Mouse (Mus musculus): ENCODE data around the gene Ttc39b. TPM values are rescaled to one million over a fixed set of nuclear protein-coding genes. Genes with fewer than 3 reads are reported as not detected.

Ttc39b gene
- polyA plus RNA-seq, 1 experiment from 2014 or later: 2.9 TPM

GRCm38 (mm10) chr4:83183288-83183930 is 140.6 kb downstream of the Ttc39b start:
- H3K9me3 ChIP-seq (replicated peaks; ENCODE audit: control insufficient read depth, low read length): no peaks in the 10 kb centered on the region
- WGBS (ENCODE audit: insufficient replicate concordance): 40% methylated on average over 9 of the region's 9 CpGs
- H3K27me3 ChIP-seq (ENCODE audit: control insufficient read depth, insufficient read depth, low read length): no peaks in the 10 kb centered on the region
- no peak overlapping the region for H3K4me3 ChIP-seq (ENCODE audit: low read depth, low read length)
- no peak overlapping the region for H3K4me2 ChIP-seq
- H3K9ac ChIP-seq (ENCODE audit: low read depth, low read length): no peak overlapping the region
- no peaks in the 10 kb centered on the region for H3K36me3 ChIP-seq (ENCODE audit: control insufficient read depth, insufficient read depth, low read length)
- no peaks in the 10 kb centered on the region for H3K4me1 ChIP-seq (ENCODE audit: control insufficient read depth, insufficient read depth, low read length)
- ATAC-seq (replicated peaks; ENCODE audit: insufficient number of reproducible peaks, low FRiP score, low TSS enrichment): no peak
- no peak overlapping the region for H3K27ac ChIP-seq (ENCODE audit: low read depth, low read length)

DNA sequence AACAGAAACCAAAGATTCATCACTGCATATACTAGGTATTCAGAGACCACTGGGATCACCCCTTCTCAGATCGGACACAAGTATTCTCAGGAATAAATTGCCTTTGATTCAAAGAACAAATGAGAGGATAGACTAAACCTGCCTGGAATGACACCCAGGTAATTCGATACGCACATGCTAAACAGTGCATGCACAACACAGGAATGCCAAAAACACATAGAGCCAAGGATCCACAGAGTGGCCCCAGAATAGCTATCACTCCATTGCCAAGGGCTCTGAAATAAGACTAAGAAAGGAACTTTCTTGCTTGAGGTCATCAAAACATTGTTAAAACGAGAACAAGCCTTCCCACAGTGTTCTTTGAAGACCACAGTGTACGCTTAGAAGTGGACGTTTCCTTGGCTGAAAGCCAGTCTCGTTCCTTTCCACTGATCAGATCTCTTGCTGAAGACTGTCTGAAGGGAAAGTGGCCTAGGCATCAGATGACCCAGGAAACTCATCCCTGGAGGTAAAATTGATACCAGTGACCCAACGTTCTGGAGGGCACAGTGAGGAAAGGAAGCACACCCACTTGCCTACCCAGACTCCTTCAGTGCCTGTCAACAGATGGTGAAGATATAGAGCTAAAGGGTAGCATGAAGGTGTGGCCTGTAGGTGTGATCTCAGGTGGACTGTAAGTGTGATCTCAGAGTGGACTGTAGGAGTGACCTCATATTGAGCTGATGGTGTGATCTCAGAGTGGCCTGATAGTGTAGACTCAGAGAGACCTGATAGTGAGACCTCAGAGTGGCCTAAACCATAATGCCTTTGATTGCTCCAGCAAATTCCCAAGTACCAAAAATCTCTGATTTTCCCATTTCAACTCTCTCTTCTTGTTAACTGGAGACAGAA is 141.6 kb downstream of the Ttc39b start:
- Histone ChIP-seq H3K4me1 (ENCODE audit: control insufficient read depth, insufficient read depth, low read length) (no peaks in the 10 kb centered on the region), H3K4me2 (no peak overlapping the region), H3K27ac (ENCODE audit: low read depth, low read length) (no peak overlapping the region), H3K36me3 (ENCODE audit: control insufficient read depth, insufficient read depth, low read length) (no peaks in the 10 kb centered on the region), H3K9me3 (replicated peaks; ENCODE audit: control insufficient read depth, low read length) (no peaks in the 10 kb centered on the region), H3K4me3 (ENCODE audit: low read depth, low read length) (no peak overlapping the region), H3K9ac (ENCODE audit: low read depth, low read length) (no peak overlapping the region), H3K27me3 (ENCODE audit: control insufficient read depth, insufficient read depth, low read length) (no peaks in the 10 kb centered on the region)
- WGBS (ENCODE audit: insufficient replicate concordance): 60% methylated on average over 8 of the region's 8 CpGs
- no peak for ATAC-seq (replicated peaks; ENCODE audit: insufficient number of reproducible peaks, low FRiP score, low TSS enrichment)

DNA sequence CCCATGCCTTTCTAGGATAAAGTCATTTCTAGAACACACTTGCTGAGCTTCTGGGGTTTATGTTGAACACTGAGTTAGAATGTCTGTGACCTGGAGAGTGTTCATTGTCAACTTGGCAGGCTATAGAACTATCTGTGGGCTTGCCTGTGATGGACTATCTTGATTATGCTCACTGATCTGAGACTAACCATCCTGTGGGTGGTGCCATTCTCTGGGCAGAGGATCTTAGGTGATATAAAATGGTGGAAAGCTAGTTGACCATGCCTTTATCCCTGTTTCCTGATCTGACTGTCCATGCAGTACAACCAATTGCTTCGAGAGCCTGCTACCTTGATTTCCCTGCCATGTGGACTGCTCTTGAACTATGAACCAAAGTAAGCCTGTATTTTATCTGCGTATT is 146.6 kb downstream of the Ttc39b start:
- Histone ChIP-seq H3K4me3 (ENCODE audit: low read depth, low read length) (no peak overlapping the region), H3K4me1 (ENCODE audit: control insufficient read depth, insufficient read depth, low read length) (0 out of 2 replicates have a peak, but pooled peaks cover 4% of the 10 kb centered on the region), H3K4me2 (no peak overlapping the region), H3K36me3 (ENCODE audit: control insufficient read depth, insufficient read depth, low read length) (no peaks in the 10 kb centered on the region), H3K9me3 (replicated peaks; ENCODE audit: control insufficient read depth, low read length) (no peaks in the 10 kb centered on the region), H3K9ac (ENCODE audit: low read depth, low read length) (no peak overlapping the region), H3K27me3 (ENCODE audit: control insufficient read depth, insufficient read depth, low read length) (no peaks in the 10 kb centered on the region), H3K27ac (ENCODE audit: low read depth, low read length) (no peak overlapping the region)
- no peak for ATAC-seq (replicated peaks; ENCODE audit: insufficient number of reproducible peaks, low FRiP score, low TSS enrichment)
- 87% methylated on average over 2 of the region's 2 CpGs for WGBS (ENCODE audit: insufficient replicate concordance)

GRCm38 (mm10) chr4:83174946-83175345 is 149.1 kb downstream of the Ttc39b start:
- no peak overlapping the region for H3K4me3 ChIP-seq (ENCODE audit: low read depth, low read length)
- H3K27me3 ChIP-seq (ENCODE audit: control insufficient read depth, insufficient read depth, low read length): no peaks in the 10 kb centered on the region
- WGBS (ENCODE audit: insufficient replicate concordance): 63% methylated on average over 8 of the region's 8 CpGs
- H3K27ac ChIP-seq (ENCODE audit: low read depth, low read length): no peak overlapping the region
- no peaks in the 10 kb centered on the region for H3K9me3 ChIP-seq (replicated peaks; ENCODE audit: control insufficient read depth, low read length)
- no peak overlapping the region for H3K9ac ChIP-seq (ENCODE audit: low read depth, low read length)
- H3K4me2 ChIP-seq: no peak overlapping the region
- ATAC-seq (replicated peaks; ENCODE audit: insufficient number of reproducible peaks, low FRiP score, low TSS enrichment): no peak
- H3K4me1 ChIP-seq (ENCODE audit: control insufficient read depth, insufficient read depth, low read length): 0 out of 2 replicates have a peak, but pooled peaks cover 4% of the 10 kb centered on the region
- no peaks in the 10 kb centered on the region for H3K36me3 ChIP-seq (ENCODE audit: control insufficient read depth, insufficient read depth, low read length)

DNA sequence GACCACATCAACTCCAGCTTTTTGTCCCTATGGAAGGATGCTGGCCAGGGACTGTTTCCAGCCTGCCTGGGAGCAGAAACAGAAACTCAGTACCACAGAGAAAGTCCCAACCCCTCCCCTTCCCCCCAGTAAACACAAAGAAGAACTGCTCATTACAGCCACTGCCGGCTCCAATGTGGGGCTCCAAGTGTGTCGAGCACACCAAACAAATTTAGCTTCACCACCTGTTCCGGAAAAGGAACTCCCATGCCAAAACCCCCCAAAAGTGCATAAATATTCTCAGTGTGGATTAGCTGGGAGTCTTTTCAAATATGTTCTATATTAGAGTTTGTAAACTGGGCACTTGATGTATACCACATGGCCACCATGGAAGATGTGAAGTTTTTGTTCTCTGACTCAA is 151.8 kb downstream of the Ttc39b start:
- Histone ChIP-seq H3K9me3 (replicated peaks; ENCODE audit: control insufficient read depth, low read length) (no peaks in the 10 kb centered on the region), H3K27ac (ENCODE audit: low read depth, low read length) (no peak overlapping the region), H3K4me1 (ENCODE audit: control insufficient read depth, insufficient read depth, low read length) (0 out of 2 replicates have a peak, but pooled peaks cover 4% of the 10 kb centered on the region), H3K27me3 (ENCODE audit: control insufficient read depth, insufficient read depth, low read length) (no peaks in the 10 kb centered on the region), H3K4me3 (ENCODE audit: low read depth, low read length) (no peak overlapping the region), H3K9ac (ENCODE audit: low read depth, low read length) (no peak overlapping the region), H3K4me2 (no peak overlapping the region), H3K36me3 (ENCODE audit: control insufficient read depth, insufficient read depth, low read length) (no peaks in the 10 kb centered on the region)
- WGBS (ENCODE audit: insufficient replicate concordance): 76% methylated on average over 3 of the region's 3 CpGs
- ATAC-seq (replicated peaks; ENCODE audit: insufficient number of reproducible peaks, low FRiP score, low TSS enrichment): no peak

DNA sequence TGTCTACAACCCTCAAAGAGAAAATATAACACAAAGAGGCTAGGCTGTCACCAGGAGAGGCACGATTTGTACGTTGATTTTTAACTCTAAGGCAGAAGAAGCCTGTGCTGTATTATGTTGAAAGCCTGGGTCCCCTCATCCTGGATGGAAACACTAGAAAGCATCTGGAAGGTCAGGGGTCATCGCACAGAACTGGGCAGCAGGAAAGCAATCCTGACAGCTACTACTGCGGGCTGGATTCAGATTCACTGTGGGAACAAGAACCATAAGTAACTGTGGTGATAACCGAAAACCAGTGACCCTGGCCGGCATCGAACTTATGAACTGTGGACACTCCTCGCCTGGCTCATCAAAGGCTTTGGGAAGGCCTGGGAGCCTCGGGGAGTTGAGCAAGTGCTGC is 153.3 kb downstream of the Ttc39b start:
- Histone ChIP-seq H3K9ac (ENCODE audit: low read depth, low read length) (no peak overlapping the region), H3K27ac (ENCODE audit: low read depth, low read length) (no peak overlapping the region), H3K4me3 (ENCODE audit: low read depth, low read length) (no peak overlapping the region), H3K4me1 (ENCODE audit: control insufficient read depth, insufficient read depth, low read length) (0 out of 2 replicates have a peak, but pooled peaks cover 4% of the 10 kb centered on the region), H3K36me3 (ENCODE audit: control insufficient read depth, insufficient read depth, low read length) (no peaks in the 10 kb centered on the region), H3K27me3 (ENCODE audit: control insufficient read depth, insufficient read depth, low read length) (no peaks in the 10 kb centered on the region), H3K4me2 (no peak overlapping the region), H3K9me3 (replicated peaks; ENCODE audit: control insufficient read depth, low read length) (no peaks in the 10 kb centered on the region)
- 59% methylated on average over 9 of the region's 9 CpGs for WGBS (ENCODE audit: insufficient replicate concordance)
- ATAC-seq (replicated peaks; ENCODE audit: insufficient number of reproducible peaks, low FRiP score, low TSS enrichment): no peak

Other genes starting within 250 kb of the Ttc39b start
- gene Snapc3, start 93.5 kb upstream of the Ttc39b start, polyA plus RNA-seq (2014; fragmentation: Nextera tagmentation; extraction: Ambion mirVana): 33.2 and 37.7 TPM in 2 replicates
- gene Psip1, start 162.2 kb upstream of the Ttc39b start, polyA plus RNA-seq (2014; fragmentation: Nextera tagmentation; extraction: Ambion mirVana): 111 and 115 TPM in 2 replicates
- gene Ccdc171, start 201.3 kb upstream of the Ttc39b start, polyA plus RNA-seq (2014; fragmentation: Nextera tagmentation; extraction: Ambion mirVana): 2.5 and 4.9 TPM in 2 replicates